Mouse (Mus musculus) midbrain, embryonic 14.5 days (tissue): ENCODE data around the gene Tap1. TPM values are rescaled to one million over a fixed set of nuclear protein-coding genes. Genes with fewer than 3 reads are reported as not detected.
A peak's percentile ranks its signal among the peaks of the same experiment; 100 is the strongest.

Experiments
- ATAC-seq: fragments of 200-750 bp; cut with Nextera tagmentation; 2 replicates; pipeline ENCODE4 v1.8.0; 2017; ENCODE audit warnings: moderate number of reproducible peaks, moderate library complexity; ENCODE audit not compliant: low FRiP score, low TSS enrichment
- DNase-seq: peaks from one replicate; pipeline ENCODE4 v3.0.0-alpha.2; 2015
- H3K27ac ChIP-seq: fragments of 300-500 bp; sonication (generic); replicated peaks from 2 replicates; pipeline ENCODE4 v1.5.1; 2014; ENCODE audit warnings: mild to moderate bottlenecking, low read depth, low read length, moderate library complexity
- H3K27me3 ChIP-seq: fragments of 300-500 bp; sonication (generic); 2 replicates; pipeline ENCODE4 v1.6.1; 2014; ENCODE audit warnings: low read length, control low read depth, mixed read lengths; ENCODE audit not compliant: control insufficient read depth, insufficient read depth
- H3K36me3 ChIP-seq: fragments of 300-500 bp; sonication (generic); 2 replicates; pipeline ENCODE4 v1.6.1; 2014; ENCODE audit warnings: low read length, control low read depth; ENCODE audit not compliant: control insufficient read depth, insufficient read depth
- H3K4me1 ChIP-seq: fragments of 300-500 bp; sonication (generic); 2 replicates; pipeline ENCODE4 v1.6.1; 2014; ENCODE audit warnings: mild to moderate bottlenecking, antibody characterized with exemption, low read length, control low read depth; ENCODE audit not compliant: control insufficient read depth, insufficient read depth
- H3K4me2 ChIP-seq: fragments of 300-500 bp; sonication (generic); 2 replicates; pipeline ENCODE4 v1.6.1; 2014; ENCODE audit warnings: mild to moderate bottlenecking, low read length, moderate library complexity
- H3K4me3 ChIP-seq: fragments of 300-500 bp; sonication (generic); replicated peaks from 2 replicates; pipeline ENCODE4 v1.5.1; 2014; ENCODE audit warnings: low read depth, low read length
- H3K9ac ChIP-seq: fragments of 300-500 bp; sonication (generic); replicated peaks from 2 replicates; pipeline ENCODE4 v1.6.1; 2014; ENCODE audit warnings: mild to moderate bottlenecking, low read length, moderate library complexity
- H3K9me3 ChIP-seq: fragments of 300-500 bp; sonication (generic); 2 replicates; pipeline ENCODE4 v1.6.1; 2016; ENCODE audit warnings: low read length, control low read depth, mixed read lengths; ENCODE audit not compliant: control insufficient read depth
- WGBS: fragments of 180-500 bp; shearing (Covaris S2); extraction: QIAGEN DNeasy Blood & Tissue Kit; methylation state at CpG from one replicate; pipeline ENCODE4 v1.1.7; 2014; 5-methylcytosine and 5-hydroxymethylcytosine counted together
- polyA plus RNA-seq: library from polyadenylated mRNA; unstranded; fragments of >200 nt; fragmentation: Nextera tagmentation; extraction: Ambion mirVana; gene quantifications from 2 replicates; pipeline ENCODE4 v1.2.1, GENCODE M21; 2014

Gene Tap1
- polyA plus RNA-seq, 1 experiment from 2014 or later = 2.9 TPM

GRCm38 (mm10) chr17:34197904-34198520 lies 10.7 kb downstream of the Tap1 start:
- Histone ChIP-seq H3K4me2 (peak overlapping the region; percentile 73), H3K27ac (no peak overlapping the region), H3K4me1 (peaks cover 4% of the 10 kb centered on the region; the same call in 1 of the 2 replicates), H3K4me3 (peak overlapping the region; percentile 35), H3K9ac (peak overlapping the region; percentile 43; the same call in 1 of the 2 replicates), H3K9me3 (no peaks in the 10 kb centered on the region), H3K27me3 (peaks cover 54% of the 10 kb centered on the region), H3K36me3 (no peaks in the 10 kb centered on the region)
- 2% methylated on average over 32 of the region's 32 CpGs for WGBS
- ATAC-seq (peak; percentile 29), DNase-seq (no peak)

GRCm38 (mm10) chr17:34198521-34198912 lies 11.2 kb downstream of the Tap1 start:
- Histone ChIP-seq H3K4me3 (peak overlapping the region; percentile 35), H3K9me3 (no peaks in the 10 kb centered on the region), H3K4me1 (peaks cover 4% of the 10 kb centered on the region; the same call in 1 of the 2 replicates), H3K27ac (no peak overlapping the region), H3K27me3 (peaks cover 53% of the 10 kb centered on the region), H3K4me2 (peak overlapping the region; percentile 73), H3K36me3 (no peaks in the 10 kb centered on the region), H3K9ac (no peak overlapping the region; the same call in 1 of the 2 replicates)
- ATAC-seq = no peak
- WGBS = 7% methylated on average over 11 of the region's 11 CpGs
- DNase-seq = no peak

GRCm38 (mm10) chr17:34199050-34199619 lies 11.8 kb downstream of the Tap1 start:
- Histone ChIP-seq H3K36me3 (no peaks in the 10 kb centered on the region), H3K9me3 (no peaks in the 10 kb centered on the region), H3K27me3 (peaks cover 53% of the 10 kb centered on the region), H3K9ac (no peak overlapping the region), H3K4me2 (no peak overlapping the region), H3K4me3 (no peak overlapping the region), H3K4me1 (peaks cover 4% of the 10 kb centered on the region; the same call in 1 of the 2 replicates), H3K27ac (no peak overlapping the region)
- ATAC-seq (no peak), DNase-seq (no peak)
- 58% methylated on average over 12 of the region's 12 CpGs for WGBS

- Histone ChIP-seq H3K27me3 (peaks cover 50% of the 10 kb centered on the region), H3K9me3 (no peaks in the 10 kb centered on the region), H3K4me3 (no peak overlapping the region), H3K4me1 (peaks cover 4% of the 10 kb centered on the region), H3K4me2 (no peak overlapping the region), H3K36me3 (no peaks in the 10 kb centered on the region), H3K9ac (no peak overlapping the region), H3K27ac (no peak overlapping the region)
- DNase-seq (no peak), ATAC-seq (no peak)
- 81% methylated on average over 10 of the region's 10 CpGs for WGBS
Measured at GRCm38 (mm10) chr17:34200047-34200446, 12.7 kb downstream of the Tap1 start.

- 85% methylated on average over 16 of the region's 16 CpGs for WGBS
- Histone ChIP-seq H3K9me3 (no peaks in the 10 kb centered on the region), H3K27me3 (peaks cover 51% of the 10 kb centered on the region)
Measured at GRCm38 (mm10) chr17:34200772-34201505, 13.6 kb downstream of the Tap1 start.

GRCm38 (mm10) chr17:34201506-34202055 lies 14.2 kb downstream of the Tap1 start:
- Histone ChIP-seq H3K27me3 (peaks cover 50% of the 10 kb centered on the region), H3K4me3 (no peak overlapping the region), H3K4me2 (no peak overlapping the region), H3K9ac (no peak overlapping the region), H3K4me1 (peaks cover 4% of the 10 kb centered on the region), H3K9me3 (no peaks in the 10 kb centered on the region), H3K36me3 (no peaks in the 10 kb centered on the region), H3K27ac (no peak overlapping the region)
- 73% methylated on average over 7 of the region's 7 CpGs for WGBS
- no peak for DNase-seq
- ATAC-seq = no peak

More at GRCm38 (mm10) chr17:34200772-34201505, 13.6 kb downstream of the Tap1 start:
- DNase-seq = no peak
- H3K9ac ChIP-seq = no peak overlapping the region
- no peak overlapping the region for H3K27ac ChIP-seq
- H3K36me3 ChIP-seq = no peaks in the 10 kb centered on the region
- no peak overlapping the region for H3K4me3 ChIP-seq
- H3K4me2 ChIP-seq = no peak overlapping the region
- ATAC-seq = no peak
- H3K4me1 ChIP-seq = peaks cover 4% of the 10 kb centered on the region

- H3K9me3 ChIP-seq = no peaks in the 10 kb centered on the region
- H3K4me3 ChIP-seq = no peak overlapping the region
- 80% methylated on average over 4 of the region's 4 CpGs for WGBS
- H3K9ac ChIP-seq = no peak overlapping the region
- H3K27ac ChIP-seq = no peak overlapping the region
- peaks cover 39% of the 10 kb centered on the region for H3K27me3 ChIP-seq
- H3K36me3 ChIP-seq = no peaks in the 10 kb centered on the region
- ATAC-seq (peak; percentile 43; the same call in 1 of the 2 replicates), DNase-seq (no peak)
- H3K4me2 ChIP-seq = no peak overlapping the region
- H3K4me1 ChIP-seq = no peaks in the 10 kb centered on the region; the same call in none of the 2 replicates
Measured at GRCm38 (mm10) chr17:34202760-34203442, 15.5 kb downstream of the Tap1 start.

GRCm38 (mm10) chr17:34203444-34203843 lies 16.1 kb downstream of the Tap1 start, which contains the start of gene Tap2:
Gene Tap2, plus strand, starts transcription at chr17:34203527.
- Histone ChIP-seq H3K9ac (peak within 1 kb of the TSS; percentile 55; the same call in 1 of the 2 replicates), H3K4me3 (peak within 1 kb of the TSS; percentile 50), H3K4me2 (peak within 1 kb of the TSS; percentile 81), H3K27ac (no peak within 1 kb of the TSS), H3K9me3 (no peaks in the 10 kb centered on the region), H3K4me1 (no peaks in the 10 kb centered on the region; the same call in 1 of the 2 replicates), H3K27me3 (peaks cover 34% of the 10 kb centered on the region), H3K36me3 (no peaks in the 10 kb centered on the region)
- DNase-seq (no peak), ATAC-seq (no peak)
- WGBS = 66% methylated on average over 5 of the region's 5 CpGs
